Mouse (Mus musculus) adrenal gland, postnatal 4 days (tissue): ENCODE measurements at regions not wholly inside any gene's neighbourhood (a gene's known extent, or its start where the extent isn't known, plus 50 kb on each side); places are given as distances from the start of the nearest gene placed in this dataset.

ENCODE experiments used
- DNase-seq, 2 experiments: peaks; one replicate each; pipeline ENCODE4 v3.0.0; 2021 to 2022; ENCODE audit warnings: low spot score in 2 of 2, mixed read lengths in 2 of 2

GRCm38 (mm10) chr10:17579463-17579862, 143.6 kb upstream of the Cited2 start:
- DNase-seq: no peak

DNA sequence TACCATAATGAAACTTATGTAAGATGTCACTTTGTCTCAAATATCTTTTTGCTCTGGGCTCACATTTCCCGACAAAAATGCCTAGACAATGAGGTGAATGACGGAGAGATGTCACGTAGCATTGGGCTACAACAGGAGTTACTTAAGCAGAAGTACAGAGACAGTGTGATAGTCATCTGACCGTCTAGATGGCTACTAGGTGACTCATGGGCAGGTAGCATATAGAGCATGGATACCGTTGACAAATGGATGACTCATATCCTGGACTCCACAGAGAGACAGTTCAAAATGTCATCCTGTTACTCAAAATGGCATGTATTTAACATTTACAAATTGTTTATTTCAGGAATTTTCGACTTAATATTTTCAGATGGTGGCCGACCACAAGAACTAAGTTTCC, 138.2 kb upstream of the Cited2 start:
- no peak for DNase-seq

DNA sequence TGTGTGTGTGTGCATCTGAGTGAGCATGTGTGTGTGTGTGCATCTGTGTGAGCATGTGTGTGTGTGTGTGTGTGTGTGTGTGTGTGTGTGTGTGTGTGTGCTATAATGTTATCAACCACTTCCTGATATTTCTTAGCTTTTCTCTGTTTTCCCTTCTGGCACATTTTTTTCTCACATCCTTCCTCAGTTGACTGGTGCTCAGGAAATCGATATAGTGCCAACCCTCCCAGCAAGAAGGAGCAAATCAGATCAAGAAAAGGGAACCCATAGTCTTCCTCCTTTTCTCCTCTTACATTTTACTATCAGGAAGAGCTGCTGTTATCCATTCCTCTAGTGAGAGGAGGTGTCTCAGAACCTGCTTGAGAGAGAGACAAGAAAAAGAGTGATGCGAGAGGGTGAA, 136.1 kb upstream of the Cited2 start:
- no peak for DNase-seq

GRCm38 (mm10) chr10:17589136-17589535, 133.9 kb upstream of the Cited2 start:
- DNase-seq: no peak

DNA sequence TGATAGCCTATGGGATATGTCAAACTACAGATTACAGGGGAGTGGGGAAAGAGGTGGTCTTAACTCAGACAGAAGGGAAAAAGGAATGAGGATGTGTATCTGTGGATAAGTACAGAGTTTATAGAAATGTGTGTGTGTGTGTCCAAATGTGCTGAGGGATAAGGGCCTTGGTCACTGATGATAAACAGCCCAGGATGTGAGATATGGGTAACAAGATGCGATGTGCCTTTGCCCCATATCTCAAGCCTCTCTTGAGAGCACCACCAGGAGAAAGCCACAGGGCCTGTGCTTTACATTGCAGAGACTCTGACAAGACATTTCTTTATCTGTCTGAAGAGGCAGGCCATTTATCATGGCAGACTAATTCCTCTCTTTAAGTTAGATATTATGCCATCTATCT, 132.8 kb upstream of the Cited2 start:
- no peak for DNase-seq

GRCm38 (mm10) chr10:17592387-17592786, 130.6 kb upstream of the Cited2 start:
- DNase-seq: no peak

GRCm38 (mm10) chr10:17596126-17596525, 126.9 kb upstream of the Cited2 start:
- no peak for DNase-seq

- no peak for DNase-seq
These were observed 126.3 kb upstream of the Cited2 start for GRCm38 (mm10) chr10:17596743-17597142.

DNA sequence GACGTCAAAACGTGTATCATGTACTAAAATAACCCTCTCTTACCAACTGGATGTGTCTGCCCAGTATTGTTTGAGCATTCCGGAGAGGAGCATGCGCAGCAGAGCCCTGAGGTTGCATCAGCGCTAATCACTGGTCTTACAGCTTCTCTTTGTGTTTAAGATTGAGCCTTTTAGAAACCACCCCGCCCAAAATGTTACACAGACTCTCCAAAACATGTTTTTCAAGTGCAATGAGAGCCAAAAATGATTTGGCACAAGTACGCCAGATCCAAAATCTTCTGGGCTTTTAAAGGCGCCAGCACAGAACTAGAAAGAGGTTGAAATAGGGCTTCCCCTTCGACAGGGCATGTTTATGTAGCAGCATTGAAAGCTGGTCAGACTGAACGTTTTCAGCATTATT, 123.8 kb upstream of the Cited2 start:
- no peak for DNase-seq

GRCm38 (mm10) chr10:17599831-17600761, 122.9 kb upstream of the Cited2 start:
- no peak for DNase-seq

- DNase-seq: no peak
These were observed 122.3 kb upstream of the Cited2 start for GRCm38 (mm10) chr10:17600762-17601108.

DNA sequence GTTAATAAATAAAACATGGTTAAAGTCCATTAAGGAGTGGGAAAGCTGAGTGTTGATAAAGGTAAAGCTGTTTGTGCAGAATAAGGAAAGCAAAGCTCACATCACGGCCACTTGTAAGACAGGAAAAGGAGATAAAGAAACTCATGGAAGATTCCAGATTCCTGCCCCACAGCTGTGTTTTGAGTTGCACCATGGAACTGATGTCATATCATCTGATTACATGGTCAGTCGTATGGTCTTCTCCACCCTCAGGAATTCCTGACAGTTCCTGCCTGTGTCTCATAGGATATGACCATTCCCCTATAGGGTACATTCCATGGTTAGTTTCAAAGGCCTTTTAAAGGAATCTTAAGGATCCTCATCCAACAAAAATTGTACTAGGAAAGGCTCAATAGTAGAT, 120.6 kb upstream of the Cited2 start:
- DNase-seq: no peak

GRCm38 (mm10) chr10:17608220-17608619, 114.8 kb upstream of the Cited2 start:
- no peak for DNase-seq

- no peak for DNase-seq
These were observed 112.4 kb upstream of the Cited2 start for GRCm38 (mm10) chr10:17610592-17610991.

- DNase-seq: no peak
These were observed 109.7 kb upstream of the Cited2 start for GRCm38 (mm10) chr10:17613281-17613680.

DNA sequence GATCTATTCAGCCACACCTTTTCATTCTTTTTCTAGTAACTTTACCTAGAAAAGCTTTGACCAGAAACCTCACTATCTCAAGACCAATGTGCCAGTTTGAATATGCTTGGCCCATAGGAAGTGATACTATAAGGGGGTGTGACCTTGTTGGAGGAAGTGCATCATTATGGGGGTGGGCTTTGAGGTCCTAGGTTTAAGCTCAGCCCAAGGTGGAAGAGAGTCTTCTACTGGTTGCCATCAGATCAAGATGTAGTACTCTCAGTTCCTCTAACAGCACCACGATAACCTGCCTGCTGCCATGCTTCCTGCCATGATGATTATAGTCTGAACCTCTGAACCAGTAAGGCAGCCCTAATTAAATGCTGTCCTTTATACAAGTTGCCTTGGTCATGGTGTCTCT, 105.0 kb upstream of the Cited2 start:
- DNase-seq: no peak

DNA sequence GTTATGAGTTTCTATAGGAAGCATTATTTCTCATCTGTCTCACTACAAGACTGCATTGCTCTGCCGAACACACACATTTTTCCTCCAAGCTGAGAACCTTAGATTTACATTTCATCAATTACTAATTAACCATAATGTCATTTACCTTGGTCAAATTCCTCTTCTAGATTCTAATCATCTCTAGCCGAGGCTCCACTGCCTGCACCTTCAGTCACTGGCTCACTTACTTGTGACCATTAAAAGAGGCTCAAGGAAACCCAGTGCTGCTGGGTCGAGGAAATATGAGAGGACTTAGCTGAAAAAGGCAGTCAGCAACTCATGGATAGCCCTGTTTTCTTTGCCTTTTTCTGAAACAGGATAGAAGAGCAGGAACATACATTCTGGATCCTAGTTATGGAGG, 103.4 kb upstream of the Cited2 start:
- no peak for DNase-seq

GRCm38 (mm10) chr10:17621703-17622385, 101.2 kb upstream of the Cited2 start:
- no peak for DNase-seq

DNA sequence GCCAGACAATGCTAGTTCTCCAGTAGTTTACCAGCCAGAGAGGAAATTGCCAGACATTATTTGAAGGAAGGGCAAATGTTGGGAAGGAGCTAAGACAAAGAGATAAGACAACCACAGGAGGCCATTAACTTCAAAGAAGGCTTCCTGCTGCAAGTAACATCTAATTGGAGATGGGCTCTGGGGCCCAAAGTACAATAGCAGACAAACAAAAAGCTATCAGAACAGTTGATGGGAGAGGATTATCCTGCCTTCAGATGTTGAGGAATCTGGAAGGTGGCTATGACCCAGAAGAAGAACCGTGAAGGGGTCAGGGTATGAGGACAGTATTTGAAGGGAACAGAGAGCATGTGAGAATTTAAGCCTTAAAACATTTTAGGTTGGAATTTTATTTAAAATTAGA, 100.2 kb upstream of the Cited2 start:
- no peak for DNase-seq

DNA sequence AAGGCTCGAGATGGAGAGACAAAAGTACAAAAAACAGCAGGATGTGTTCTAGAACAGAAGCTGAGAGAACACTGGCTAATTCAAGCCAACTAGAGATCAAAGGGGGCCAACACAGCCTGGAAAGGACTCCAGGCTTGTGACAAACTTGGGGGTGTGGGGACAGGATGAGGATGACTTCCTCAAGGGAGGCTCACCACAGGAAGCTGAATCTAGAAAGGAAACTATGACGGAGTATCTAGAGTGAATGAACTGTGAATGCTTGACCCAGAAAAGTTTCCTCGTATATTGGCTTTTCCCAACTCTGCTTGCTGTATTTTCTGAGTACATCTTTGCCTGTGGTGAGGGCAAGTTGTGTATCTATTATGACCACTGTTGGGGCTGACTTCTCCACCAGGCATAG, 93.3 kb upstream of the Cited2 start:
- DNase-seq: no peak

DNA sequence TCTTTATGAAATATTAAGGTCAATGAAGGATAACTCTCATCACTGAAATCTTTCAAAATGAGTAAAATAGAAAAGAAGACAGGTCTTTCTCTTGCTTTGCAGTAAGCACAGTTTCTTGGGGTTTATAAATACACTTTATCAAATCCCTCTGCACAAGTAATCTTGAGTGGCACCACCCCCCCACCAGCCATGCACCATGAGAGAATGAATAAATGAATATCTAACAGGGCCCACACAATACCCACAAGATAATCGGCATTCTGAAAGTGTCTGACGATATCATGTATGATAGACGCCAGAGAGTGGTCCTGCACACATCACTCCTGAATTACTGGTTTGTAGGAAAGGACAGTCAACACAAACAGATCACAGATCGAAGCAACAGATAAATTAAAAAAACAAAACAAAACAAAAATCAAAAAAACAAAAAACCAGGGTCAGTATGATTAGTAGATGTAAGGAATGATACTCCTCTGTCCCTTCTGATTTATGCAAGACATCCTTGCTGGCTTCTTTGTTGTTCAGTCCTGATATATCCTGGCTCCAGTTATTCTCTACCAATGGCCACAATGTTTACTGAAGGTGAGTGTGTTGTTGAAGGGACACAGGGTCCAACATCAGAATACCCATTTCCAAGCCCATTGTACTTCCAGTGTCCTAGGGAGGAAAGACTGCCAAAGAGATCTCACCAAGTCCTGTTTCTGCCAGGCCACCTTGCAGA, 92.0 kb upstream of the Cited2 start:
- DNase-seq: no peak

DNA sequence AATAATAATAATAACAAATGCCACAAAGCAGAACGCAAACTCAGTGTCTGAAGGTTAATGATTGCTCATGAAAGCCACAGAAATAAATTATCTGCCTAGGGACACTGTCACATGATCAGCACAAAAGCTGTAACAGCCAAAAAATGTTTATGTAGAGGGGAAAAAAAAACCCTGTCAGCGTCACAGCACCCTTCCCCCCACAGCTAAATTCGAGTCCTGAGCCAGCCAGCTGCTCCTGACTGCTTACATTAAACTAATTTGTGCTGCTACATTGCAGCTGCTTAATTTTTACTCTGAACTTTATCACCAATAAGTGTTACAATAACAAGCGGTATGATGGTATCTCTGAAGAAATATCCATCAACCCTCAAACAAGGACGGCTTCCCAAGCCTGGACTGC, 91.2 kb upstream of the Cited2 start:
- no peak for DNase-seq
